Mouse (Mus musculus) left cerebral cortex, adult 18-20 months (tissue): ENCODE data around the gene Olfr1419. TPM values are rescaled to one million over a fixed set of nuclear protein-coding genes. Genes with fewer than 3 reads are reported as not detected.
"Not testable (repeated sequence)": the region's sequence is repeated elsewhere in the genome, so short reads cannot be mapped to it uniquely, and the experiment has no call there.

Experiments used
- DNase-seq, 2 experiments: peaks; one replicate each; pipeline ENCODE4 v3.0.0; 2021 to 2022; ENCODE audit warnings: low spot score in 2 of 2, mixed read lengths in 1 of 2
- long read RNA-seq, 2 experiments: library from polyadenylated mRNA; stranded (forward); transcript quantifications; one replicate each; pipeline ENCODE4 v2.0.0; 2021
- total RNA-seq, 2 experiments: library from RNA; stranded (reverse); gene quantifications; 2 replicates each; pipeline ENCODE4 v1.2.3; 2021

The Olfr1419 gene
- not detected for total RNA-seq
- long read RNA-seq, experiment 1 = 0 reads
- long read RNA-seq, experiment 2 = 0 reads

GRCm38 (mm10) chr19:11875006-11875405, at the start of gene Olfr1419:
Gene Olfr1419 (minus strand): TSS chr19:11875106.
- no peak for DNase-seq

GRCm38 (mm10) chr19:11922515-11922914, 47.6 kb upstream of the Olfr1419 start:
- not testable (repeated sequence) for DNase-seq

GRCm38 (mm10) chr19:11922068-11922467, 47.2 kb upstream of the Olfr1419 start:
- DNase-seq = no peak

GRCm38 (mm10) chr19:11915804-11916203, 40.9 kb upstream of the Olfr1419 start:
- DNase-seq = no peak

- peak; percentile 9 to 21 for DNase-seq
These were observed 37.7 kb upstream of the Olfr1419 start for GRCm38 (mm10) chr19:11912533-11913121.

- DNase-seq = peak; percentile 98
These were observed 37.2 kb upstream of the Olfr1419 start, which contains the start of gene Patl1 for GRCm38 (mm10) chr19:11912037-11912532. Gene Patl1 (plus strand): TSS chr19:11912399.

- DNase-seq = peak; percentile 10 to 12
These were observed 36.7 kb upstream of the Olfr1419 start for GRCm38 (mm10) chr19:11911603-11912002.

- DNase-seq = no peak
These were observed 36.1 kb upstream of the Olfr1419 start for GRCm38 (mm10) chr19:11911021-11911420.

- DNase-seq = no peak
These were observed 11.4 kb upstream of the Olfr1419 start, which contains the start of gene Olfr1420 for GRCm38 (mm10) chr19:11886265-11886664. Gene Olfr1420 (plus strand): TSS chr19:11886565.

GRCm38 (mm10) chr19:11878404-11878803, 3.5 kb upstream of the Olfr1419 start:
- not testable (repeated sequence) for DNase-seq

- no peak for DNase-seq
These were observed 7.1 kb downstream of the Olfr1419 start for GRCm38 (mm10) chr19:11867837-11868236.

GRCm38 (mm10) chr19:11860966-11861365, 13.9 kb downstream of the Olfr1419 start, which contains the start of gene Olfr1418:
Gene Olfr1418 (minus strand): TSS chr19:11861066.
- no peak for DNase-seq

GRCm38 (mm10) chr19:11856506-11856905, 18.4 kb downstream of the Olfr1419 start:
- DNase-seq = no peak

GRCm38 (mm10) chr19:11854821-11855220, 20.1 kb downstream of the Olfr1419 start:
- DNase-seq = no peak

- DNase-seq = no peak
These were observed 22.3 kb downstream of the Olfr1419 start for GRCm38 (mm10) chr19:11852652-11853051.

GRCm38 (mm10) chr19:11846333-11846732, 28.6 kb downstream of the Olfr1419 start:
- no peak for DNase-seq

- no peak for DNase-seq
These were observed 35.8 kb downstream of the Olfr1419 start, which contains the start of gene Olfr1417 for GRCm38 (mm10) chr19:11839119-11839518. Gene Olfr1417 (minus strand): TSS chr19:11839219.

- DNase-seq = no peak
These were observed 51.4 kb downstream of the Olfr1419 start for GRCm38 (mm10) chr19:11823346-11824065.

GRCm38 (mm10) chr19:11820211-11820610, 54.7 kb downstream of the Olfr1419 start:
- no peak for DNase-seq

- DNase-seq = peak; percentile 53 to 63
These were observed 55.1 kb downstream of the Olfr1419 start for GRCm38 (mm10) chr19:11819800-11820199.

GRCm38 (mm10) chr19:11819143-11819700, 55.7 kb downstream of the Olfr1419 start, which contains the start of gene Stx3:
Gene Stx3 (minus strand): TSS chr19:11819403.
- peak; percentile 9 to 21 for DNase-seq
